Mouse (Mus musculus): Measurements from ENCODE around the gene Renbp.

Renbp gene

GRCm38 (mm10) chrX:73930402-73931062, at the start of gene Renbp:
Renbp (minus strand) TSS chrX:73930850.
- CTCF ChIA-PET: interaction anchor here in 3 of 4 experiments (0.5 to 2.0 kb wide), 14 partner anchors 9 to 242 kb away, joined by 3 to 7 read pairs (median 3); partner anchors contain the start of genes Arhgap4 (in 2 of the 3), Naa10 (in 2 of the 3) and Irak1 (in 1 of the 3)
- POLR2A ChIA-PET: interaction anchor here (0.5 to 15.1 kb wide), 96 partner anchors 9 to 498 kb away, joined by 3 to 334 read pairs (median 5); partner anchors contain the start of genes Arhgap4 (in 3 of the 4), Hcfc1 (in 3 of the 4), Naa10 (in 3 of the 4) and Haus7 (in 2 of the 4)

DNA sequence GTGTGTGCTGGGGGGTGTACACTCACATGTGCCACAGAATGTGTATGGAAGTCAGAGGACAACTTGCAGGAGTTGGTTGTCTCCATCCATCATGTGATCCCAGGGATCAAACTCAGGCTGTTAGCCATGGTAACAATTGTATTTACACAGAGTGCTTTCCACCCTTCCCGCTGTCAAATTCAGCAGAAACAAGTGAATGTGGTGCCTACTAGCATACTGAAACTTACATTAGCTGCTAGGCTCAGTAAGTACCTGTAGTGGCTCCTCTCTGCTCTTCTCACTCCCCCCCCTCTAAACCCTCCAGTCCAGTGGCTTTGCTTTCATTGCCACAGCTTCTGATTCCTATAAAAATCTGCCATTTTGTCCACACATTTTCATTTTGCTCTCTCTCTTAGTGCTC, 47.1 kb upstream of the Renbp start:
- POLR2A ChIA-PET: interaction anchor here in 3 of 4 experiments (0.6 to 5.3 kb wide), 4 partner anchors 10 to 20 kb away, joined by 3 to 22 read pairs (median 6); partner anchors contain the start of gene Hcfc1 (in 1 of the 3)
- CTCF ChIA-PET: no interaction called here

DNA sequence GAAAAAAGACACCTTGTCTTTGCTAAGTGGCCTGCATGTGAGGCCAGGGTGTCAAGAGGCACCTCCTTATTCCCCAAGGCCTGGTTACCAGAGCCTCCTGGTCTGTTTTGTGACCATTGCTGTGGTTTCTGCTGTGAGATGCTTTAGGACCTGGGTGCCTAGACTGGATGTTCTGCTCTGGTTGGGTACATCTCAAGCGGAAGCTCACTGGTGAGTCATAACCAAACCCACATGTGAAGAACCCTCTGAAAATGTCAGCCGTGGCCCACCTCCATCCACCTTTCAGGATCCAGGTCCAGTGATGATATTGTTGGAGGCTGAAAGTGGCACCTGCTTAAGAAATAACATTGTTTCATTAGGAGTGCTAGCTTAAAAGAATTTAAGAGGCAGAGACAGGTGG, 45.6 kb upstream of the Renbp start:
- CTCF ChIA-PET: no interaction called here
- POLR2A ChIA-PET: interaction anchor here in 1 of 4 experiments (0.5 kb wide), 1 partner anchor 8 kb away, joined by 3 read pairs; no protein-coding TSS in a partner anchor

GRCm38 (mm10) chrX:73972774-73973173, 42.1 kb upstream of the Renbp start:
- ChIA-PET CTCF (no interaction called here), POLR2A (interaction anchor here in 2 of 4 experiments (0.6 to 1.8 kb wide), 3 partner anchors 51 to 235 kb away, joined by 3 to 6 read pairs (median 4); partner anchors contain the start of gene Irak1 (in 1 of the 2))

- CTCF ChIA-PET: no interaction called here
- POLR2A ChIA-PET: interaction anchor here in 1 of 4 experiments (0.9 to 19.1 kb wide), 3 partner anchors 17 to 52 kb away, joined by 3 to 334 read pairs (median 199); partner anchors contain the start of genes Arhgap4, Naa10 and Renbp
Observed at GRCm38 (mm10) chrX:73970781-73971180, 40.1 kb upstream of the Renbp start.

DNA sequence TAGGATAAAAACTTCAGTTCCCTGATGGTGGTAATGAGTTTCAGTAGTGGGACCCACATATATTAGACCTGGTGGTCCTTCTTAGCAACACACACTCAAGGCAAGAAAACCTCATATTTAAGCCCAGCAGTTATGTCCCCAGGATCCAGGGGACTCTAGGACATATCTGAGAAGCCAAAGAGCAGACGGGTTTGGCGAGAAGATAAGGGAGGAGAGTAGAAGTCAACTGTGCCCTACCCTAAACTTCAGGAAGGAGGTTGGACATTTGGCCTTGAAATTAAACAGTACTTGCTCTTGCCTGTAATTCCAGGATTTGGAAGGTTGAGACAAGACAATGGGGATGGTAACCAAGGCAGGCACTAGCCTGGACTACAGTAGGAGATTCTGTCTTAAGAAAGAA, 39.1 kb upstream of the Renbp start:
- ChIA-PET POLR2A (interaction anchor here in 1 of 4 experiments (0.9 to 19.1 kb wide), 4 partner anchors 16 to 301 kb away, joined by 3 to 334 read pairs (median 117); partner anchors contain the start of genes Arhgap4, Naa10, Renbp and Rpl10), CTCF (no interaction called here)

- CTCF ChIA-PET: no interaction called here
- POLR2A ChIA-PET: interaction anchor here in 3 of 4 experiments (0.5 to 19.1 kb wide), 22 partner anchors 9 to 301 kb away, joined by 3 to 334 read pairs (median 20); partner anchors contain the start of genes Irak1 (in 3 of the 3), Arhgap4 (in 1 of the 3), Naa10 (in 1 of the 3) and Renbp (in 1 of the 3)
Observed at GRCm38 (mm10) chrX:73969167-73969566, 38.5 kb upstream of the Renbp start.

- CTCF ChIA-PET: interaction anchor here in 1 of 4 experiments (0.5 to 1.1 kb wide), 3 partner anchors 52 to 449 kb away, joined by 3 to 6 read pairs (median 3); partner anchors contain the start of gene Irak1
- POLR2A ChIA-PET: interaction anchor here in 3 of 4 experiments (0.6 to 19.1 kb wide), 92 partner anchors 8 to 1164 kb away, joined by 3 to 334 read pairs (median 5); partner anchors contain the start of genes Irak1 (in 3 of the 3), Renbp (in 3 of the 3), Rpl10 (in 3 of the 3) and Arhgap4 (in 2 of the 3)
Observed at GRCm38 (mm10) chrX:73967177-73968075, 36.8 kb upstream of the Renbp start.

DNA sequence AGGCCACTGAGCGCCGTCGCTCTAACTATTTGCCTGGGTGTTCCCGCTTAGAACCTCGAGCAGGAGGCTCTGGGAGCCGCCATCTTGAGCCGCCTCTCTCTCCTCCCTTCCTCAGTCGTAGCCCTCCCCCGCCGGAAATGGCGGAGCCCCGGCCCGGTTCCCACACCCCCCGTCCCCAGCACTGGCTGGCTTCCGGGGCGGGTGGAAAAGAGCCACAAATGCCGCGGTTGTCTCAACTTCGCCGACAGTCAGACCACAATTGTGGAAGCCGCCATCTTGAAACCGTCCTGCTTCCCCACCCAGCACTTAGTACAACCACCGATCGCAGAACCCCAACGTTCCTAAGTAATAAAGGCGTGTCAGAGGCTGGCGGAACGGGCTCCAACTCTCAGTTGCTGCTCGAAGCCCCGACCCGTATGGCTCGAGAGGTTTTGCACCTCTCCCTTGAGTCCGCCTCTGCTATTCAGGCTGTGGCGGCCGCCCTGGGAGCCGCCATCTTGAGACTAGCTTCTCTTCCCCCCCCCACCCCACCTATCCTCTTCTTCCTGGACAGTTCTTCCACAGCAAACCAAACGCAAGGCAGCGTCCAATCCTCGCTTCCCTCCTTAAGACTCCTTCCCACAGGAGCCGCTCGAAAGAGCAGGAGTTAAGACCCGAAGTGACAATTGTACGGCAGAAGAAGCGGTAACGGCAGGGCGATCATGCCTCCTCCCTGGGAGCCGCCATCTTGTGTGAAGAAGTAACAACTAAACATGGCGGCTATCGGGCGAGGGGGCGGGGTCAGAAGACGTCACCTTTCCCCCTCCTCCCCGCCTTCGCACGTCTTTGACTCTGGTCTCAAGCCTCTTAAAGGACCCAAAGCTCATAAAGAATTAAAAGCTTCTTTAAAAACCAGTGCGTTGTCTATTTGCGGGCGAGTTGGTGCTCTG, 35.9 kb upstream of the Renbp start, which contains the start of gene Hcfc1:
Gene Hcfc1, minus strand, starts transcription at position 110 of the 929 bp plus-strand sequence.
- ChIA-PET CTCF (interaction anchor here in 1 of 4 experiments (1.1 kb wide), 1 partner anchor 57 kb away, joined by 3 read pairs; the partner anchor contains the start of gene Irak1), POLR2A (interaction anchor here (0.6 to 19.1 kb wide), 91 partner anchors 8 to 1164 kb away, joined by 3 to 334 read pairs (median 5); partner anchors contain the start of genes Irak1 (in 3 of the 4), Renbp (in 3 of the 4), Rpl10 (in 3 of the 4) and Abcd1 (in 2 of the 4))

DNA sequence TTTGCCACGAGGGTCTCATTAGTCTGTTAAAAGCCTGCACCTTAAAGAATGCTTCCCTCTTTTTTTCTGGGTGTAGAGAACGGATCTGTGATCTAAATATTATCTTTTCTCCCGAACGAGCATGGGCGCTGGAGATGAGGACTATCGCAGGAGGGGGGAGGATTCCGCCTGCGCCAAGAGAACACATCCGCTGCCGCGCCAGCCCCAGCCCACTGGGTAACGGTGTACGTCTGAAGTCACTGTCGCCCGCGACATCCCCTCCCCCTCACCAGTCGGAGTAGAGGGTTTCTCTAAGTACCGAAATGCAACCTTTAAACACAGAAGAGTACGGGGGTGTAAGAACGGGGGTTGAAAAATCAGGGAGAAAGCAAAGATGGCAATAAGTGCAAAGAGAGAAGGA, 34.7 kb upstream of the Renbp start:
- POLR2A ChIA-PET: interaction anchor here (0.5 to 19.1 kb wide), 23 partner anchors 11 to 305 kb away, joined by 3 to 334 read pairs (median 20); partner anchors contain the start of genes Renbp (in 2 of the 4), Rpl10 (in 2 of the 4), Abcd1 (in 1 of the 4) and Arhgap4 (in 1 of the 4)

DNA sequence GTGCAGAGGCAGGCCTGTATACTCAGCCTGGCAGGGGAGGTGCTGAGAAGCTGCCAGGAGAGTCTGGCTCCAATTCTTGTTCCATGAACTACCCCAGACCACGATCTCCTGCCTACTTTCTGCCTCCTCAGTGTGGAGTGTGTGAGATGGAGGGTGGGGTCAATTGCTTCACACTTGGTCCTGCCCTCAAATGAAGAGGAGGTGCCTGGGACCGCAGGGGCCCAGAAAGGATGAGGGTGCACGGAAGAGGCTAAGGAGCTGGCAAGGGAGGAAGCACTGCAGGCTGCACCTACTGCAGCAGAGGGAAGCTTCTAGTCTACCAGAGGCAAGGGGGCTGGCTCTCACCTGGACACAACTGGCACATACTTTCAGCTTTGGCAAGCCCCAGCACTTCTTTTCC, 33.7 kb upstream of the Renbp start:
- ChIA-PET CTCF (interaction anchor here in 1 of 4 experiments (0.5 to 0.6 kb wide), 2 partner anchors 59 to 1709 kb away, joined by 3 to 6 read pairs; no protein-coding TSS in a partner anchor), POLR2A (interaction anchor here (0.5 to 19.1 kb wide), 35 partner anchors 9 to 429 kb away, joined by 3 to 334 read pairs (median 4); partner anchors contain the start of genes Arhgap4 (in 2 of the 4), Naa10 (in 2 of the 4), Renbp (in 2 of the 4) and Rpl10 (in 2 of the 4))

More for the DNA sequence above, 34.7 kb upstream of the Renbp start:
- CTCF ChIA-PET: no interaction called here

GRCm38 (mm10) chrX:73954988-73955387, 24.3 kb upstream of the Renbp start:
- POLR2A ChIA-PET: interaction anchor here in 3 of 4 experiments (0.7 to 19.1 kb wide), 14 partner anchors 9 to 315 kb away, joined by 3 to 334 read pairs (median 4); partner anchors contain the start of genes Hcfc1 (in 2 of the 3), Renbp (in 2 of the 3), Arhgap4 (in 1 of the 3) and Irak1 (in 1 of the 3)
- CTCF ChIA-PET: interaction anchor here in 1 of 4 experiments (0.5 to 0.6 kb wide), 2 partner anchors 24 to 283 kb away, joined by 3 read pairs; partner anchors contain the start of gene Renbp

DNA sequence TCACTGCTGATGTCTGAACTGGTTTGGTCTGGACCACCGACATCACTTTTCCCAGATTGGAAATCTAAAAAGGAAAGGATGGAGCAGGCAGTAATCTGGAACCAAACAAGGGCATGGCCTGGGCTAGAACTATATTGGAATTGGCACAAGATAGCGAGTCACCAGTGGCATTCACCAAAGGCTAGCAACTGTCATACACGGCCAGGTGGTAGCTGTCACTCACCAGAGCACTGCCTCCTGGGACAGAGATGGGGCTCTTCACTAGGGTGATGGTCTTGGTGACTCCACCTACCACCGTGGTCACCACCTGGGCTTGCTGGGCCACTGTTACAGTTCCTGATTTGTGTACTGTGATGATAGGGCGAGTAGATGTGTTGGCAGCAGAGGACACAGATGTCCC, 22.0 kb upstream of the Renbp start:
- POLR2A ChIA-PET: interaction anchor here in 3 of 4 experiments (0.7 to 19.1 kb wide), 9 partner anchors 10 to 38 kb away, joined by 3 to 334 read pairs (median 4); partner anchors contain the start of genes Renbp (in 2 of the 3), Arhgap4 (in 1 of the 3), Hcfc1 (in 1 of the 3) and Naa10 (in 1 of the 3)

GRCm38 (mm10) chrX:73949341-73949740, 18.7 kb upstream of the Renbp start:
- ChIA-PET POLR2A (interaction anchor here in 3 of 4 experiments (0.6 to 13.8 kb wide), 21 partner anchors 9 to 478 kb away, joined by 3 to 279 read pairs (median 4); partner anchors contain the start of genes Hcfc1 (in 2 of the 3), Renbp (in 2 of the 3), Arhgap4 (in 1 of the 3) and Naa10 (in 1 of the 3)), CTCF (interaction anchor here in 2 of 4 experiments (0.6 to 1.1 kb wide), 4 partner anchors 19 to 151 kb away, joined by 3 to 4 read pairs (median 3); partner anchors contain the start of gene Renbp (in 1 of the 2))

More for the DNA sequence above, 22.0 kb upstream of the Renbp start:
- CTCF ChIA-PET: no interaction called here

DNA sequence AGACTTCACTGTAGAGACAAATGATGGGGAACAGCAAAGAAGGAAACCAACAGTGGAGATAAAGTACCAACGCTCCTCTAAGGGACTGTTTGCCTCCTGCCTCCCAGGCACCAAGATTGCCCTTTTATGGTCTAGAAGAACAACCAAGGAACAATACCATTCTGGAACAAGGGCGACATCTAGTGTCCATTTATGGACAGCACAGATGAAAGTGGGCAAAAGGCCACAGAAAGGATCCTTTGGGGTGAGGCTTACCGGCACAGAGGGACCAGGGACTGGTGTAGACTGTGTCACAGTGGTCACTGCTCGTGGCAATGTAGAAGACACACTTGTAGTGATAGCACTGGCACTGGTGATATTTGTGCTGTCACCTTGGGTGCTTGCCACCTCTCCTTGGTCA, 18.0 kb upstream of the Renbp start:
- ChIA-PET POLR2A (interaction anchor here in 3 of 4 experiments (0.6 to 13.8 kb wide), 21 partner anchors 8 to 959 kb away, joined by 3 to 296 read pairs (median 5); partner anchors contain the start of genes Renbp (in 2 of the 3), Arhgap4 (in 1 of the 3), Hcfc1 (in 1 of the 3) and Naa10 (in 1 of the 3)), CTCF (interaction anchor here in 2 of 4 experiments (0.6 to 1.1 kb wide), 3 partner anchors 75 to 150 kb away, joined by 3 to 5 read pairs (median 4); no protein-coding TSS in a partner anchor)
